Mouse (Mus musculus): Measurements from ENCODE around the gene Sema4b. TPM values are rescaled to one million over a fixed set of nuclear protein-coding genes. Genes with fewer than 3 reads are reported as not detected.
A peak's percentile ranks its signal among the peaks of the same experiment; 100 is the strongest.

Sema4b gene
- polyA plus RNA-seq, 1 experiment from 2014 or later: 19.7 TPM

DNA sequence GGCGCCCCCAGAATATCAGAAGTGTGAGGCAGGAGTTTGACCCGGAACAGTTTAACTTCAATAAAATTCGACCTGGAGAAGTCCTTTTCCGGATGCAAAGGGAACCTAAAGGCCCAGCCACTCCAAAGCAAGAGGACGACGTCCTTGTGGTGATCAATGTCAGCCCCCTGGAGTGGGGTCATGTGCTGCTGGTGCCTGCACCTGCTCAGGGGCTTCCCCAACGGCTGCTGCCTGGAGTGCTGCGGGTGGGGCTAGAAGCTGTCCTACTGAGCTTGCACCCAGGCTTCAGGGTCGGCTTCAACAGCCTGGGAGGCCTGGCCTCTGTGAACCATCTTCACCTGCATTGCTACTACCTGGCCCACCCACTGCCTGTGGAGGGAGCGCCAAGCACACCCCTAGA, 51.9 kb downstream of the Sema4b start:
- Histone ChIP-seq H3K27ac (no peak overlapping the region), H3K4me2 (replicated peaks) (no peak overlapping the region), H3K36me3 (replicated peaks; ENCODE audit: control insufficient read depth, insufficient read depth) (peaks cover 35% of the 10 kb centered on the region), H3K9me3 (ENCODE audit: control insufficient read depth, low read length) (no peaks in the 10 kb centered on the region), H3K4me3 (replicated peaks; ENCODE audit: low read length) (no peak overlapping the region), H3K9ac (no peak overlapping the region), H3K27me3 (ENCODE audit: control insufficient read depth, insufficient read depth, low read length) (no peaks in the 10 kb centered on the region), H3K4me1 (replicated peaks; ENCODE audit: control insufficient read depth, insufficient read depth, low read length) (peaks cover 15% of the 10 kb centered on the region; the same call in 1 of the 2 replicates)
- ATAC-seq (ENCODE audit: low FRiP score) (no peak), DNase-seq (ENCODE audit: low spot score) (no peak)
- 92% methylated on average over 9 of the region's 10 CpGs for WGBS

GRCm38 (mm10) chr7:80241661-80242060, 55.0 kb downstream of the Sema4b start:
- Histone ChIP-seq H3K9ac (no peak overlapping the region), H3K4me3 (replicated peaks; ENCODE audit: low read length) (no peak overlapping the region), H3K4me2 (replicated peaks) (no peak overlapping the region), H3K27me3 (ENCODE audit: control insufficient read depth, insufficient read depth, low read length) (no peaks in the 10 kb centered on the region), H3K9me3 (ENCODE audit: control insufficient read depth, low read length) (no peaks in the 10 kb centered on the region), H3K36me3 (replicated peaks; ENCODE audit: control insufficient read depth, insufficient read depth) (peaks cover 35% of the 10 kb centered on the region), H3K4me1 (replicated peaks; ENCODE audit: control insufficient read depth, insufficient read depth, low read length) (no peaks in the 10 kb centered on the region), H3K27ac (no peak overlapping the region)
- 97% methylated on average over 4 of the region's 4 CpGs for WGBS
- no peak for ATAC-seq (ENCODE audit: low FRiP score)
- no peak for DNase-seq (ENCODE audit: low spot score)

GRCm38 (mm10) chr7:80244851-80245250, 58.2 kb downstream of the Sema4b start:
- WGBS: 90% methylated on average over 4 of the region's 4 CpGs

GRCm38 (mm10) chr7:80246148-80246721, 59.6 kb downstream of the Sema4b start, which contains the start of gene Ttll13:
Gene Ttll13, plus strand, starts transcription at chr7:80246376.
- WGBS: under 1% methylated on average over 48 of the region's 48 CpGs
- peak within 1 kb of the TSS; percentile 84 for H3K27ac ChIP-seq
- peak; percentile 98 for ATAC-seq (ENCODE audit: low FRiP score)
- H3K36me3 ChIP-seq (replicated peaks; ENCODE audit: control insufficient read depth, insufficient read depth): 0 out of 2 replicates have a peak, but pooled peaks cover 5% of the 10 kb centered on the region
- H3K27me3 ChIP-seq (ENCODE audit: control insufficient read depth, insufficient read depth, low read length): no peaks in the 10 kb centered on the region; the same call in 1 of the 2 replicates
- H3K9ac ChIP-seq: peak within 1 kb of the TSS; percentile 68
- H3K4me1 ChIP-seq (replicated peaks; ENCODE audit: control insufficient read depth, insufficient read depth, low read length): no peaks in the 10 kb centered on the region
- peak within 1 kb of the TSS; percentile 55 for H3K4me3 ChIP-seq (replicated peaks; ENCODE audit: low read length)
- peak within 1 kb of the TSS; percentile 53 for H3K4me2 ChIP-seq (replicated peaks)
- peak; percentile 97 for DNase-seq (ENCODE audit: low spot score)
- no peaks in the 10 kb centered on the region for H3K9me3 ChIP-seq (ENCODE audit: control insufficient read depth, low read length)

More at GRCm38 (mm10) chr7:80244851-80245250, 58.2 kb downstream of the Sema4b start:
- H3K9me3 ChIP-seq (ENCODE audit: control insufficient read depth, low read length): no peaks in the 10 kb centered on the region
- H3K4me1 ChIP-seq (replicated peaks; ENCODE audit: control insufficient read depth, insufficient read depth, low read length): no peaks in the 10 kb centered on the region
- no peak overlapping the region for H3K9ac ChIP-seq
- H3K36me3 ChIP-seq (replicated peaks; ENCODE audit: control insufficient read depth, insufficient read depth): peaks cover 17% of the 10 kb centered on the region
- no peak for DNase-seq (ENCODE audit: low spot score)
- ATAC-seq (ENCODE audit: low FRiP score): no peak
- no peak overlapping the region for H3K27ac ChIP-seq
- no peaks in the 10 kb centered on the region for H3K27me3 ChIP-seq (ENCODE audit: control insufficient read depth, insufficient read depth, low read length)
- H3K4me3 ChIP-seq (replicated peaks; ENCODE audit: low read length): no peak overlapping the region
- no peak overlapping the region for H3K4me2 ChIP-seq (replicated peaks)

DNA sequence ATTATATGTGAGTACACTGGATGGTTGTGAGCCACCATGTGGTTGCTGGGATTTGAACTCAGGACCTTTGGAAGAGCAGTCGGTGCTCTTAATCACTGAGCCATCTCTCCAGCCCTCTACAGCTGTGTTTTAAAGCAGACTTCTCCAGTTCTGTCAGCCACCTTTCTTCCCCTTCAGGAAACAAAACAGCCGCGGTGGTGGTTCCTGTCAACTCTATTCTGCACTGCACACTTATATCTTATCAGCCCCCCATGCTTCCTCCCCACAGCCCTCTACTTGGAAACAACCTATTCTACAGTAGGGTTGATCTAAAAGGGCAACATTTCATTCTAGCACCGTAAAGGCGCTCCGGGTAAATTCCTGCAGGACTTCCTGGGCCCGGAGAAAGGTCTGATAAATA, 60.2 kb downstream of the Sema4b start:
- Histone ChIP-seq H3K9me3 (ENCODE audit: control insufficient read depth, low read length) (no peaks in the 10 kb centered on the region), H3K27ac (0 out of 2 replicates have a peak overlapping the region, but pooled peaks have one; percentile 84), H3K9ac (peak overlapping the region; percentile 68; the same call in 1 of the 2 replicates), H3K4me1 (replicated peaks; ENCODE audit: control insufficient read depth, insufficient read depth, low read length) (no peaks in the 10 kb centered on the region), H3K36me3 (replicated peaks; ENCODE audit: control insufficient read depth, insufficient read depth) (0 out of 2 replicates have a peak, but pooled peaks cover 3% of the 10 kb centered on the region), H3K4me3 (replicated peaks; ENCODE audit: low read length) (peak overlapping the region; percentile 55), H3K4me2 (replicated peaks) (peak overlapping the region; percentile 53), H3K27me3 (ENCODE audit: control insufficient read depth, insufficient read depth, low read length) (no peaks in the 10 kb centered on the region; the same call in 1 of the 2 replicates)
- ATAC-seq (ENCODE audit: low FRiP score): no peak
- WGBS: 72% methylated on average over 7 of the region's 7 CpGs
- DNase-seq (ENCODE audit: low spot score): no peak

- Histone ChIP-seq H3K4me2 (replicated peaks) (no peak overlapping the region), H3K4me1 (replicated peaks; ENCODE audit: control insufficient read depth, insufficient read depth, low read length) (no peaks in the 10 kb centered on the region), H3K36me3 (replicated peaks; ENCODE audit: control insufficient read depth, insufficient read depth) (no peaks in the 10 kb centered on the region), H3K27me3 (ENCODE audit: control insufficient read depth, insufficient read depth, low read length) (peaks cover 5% of the 10 kb centered on the region), H3K4me3 (replicated peaks; ENCODE audit: low read length) (no peak overlapping the region), H3K27ac (no peak overlapping the region), H3K9ac (no peak overlapping the region), H3K9me3 (ENCODE audit: control insufficient read depth, low read length) (no peaks in the 10 kb centered on the region)
- WGBS: 80% methylated on average over 7 of the region's 7 CpGs
- DNase-seq (ENCODE audit: low spot score): no peak
- ATAC-seq (ENCODE audit: low FRiP score): no peak
Measured at GRCm38 (mm10) chr7:80252437-80252836, 65.8 kb downstream of the Sema4b start.

DNA sequence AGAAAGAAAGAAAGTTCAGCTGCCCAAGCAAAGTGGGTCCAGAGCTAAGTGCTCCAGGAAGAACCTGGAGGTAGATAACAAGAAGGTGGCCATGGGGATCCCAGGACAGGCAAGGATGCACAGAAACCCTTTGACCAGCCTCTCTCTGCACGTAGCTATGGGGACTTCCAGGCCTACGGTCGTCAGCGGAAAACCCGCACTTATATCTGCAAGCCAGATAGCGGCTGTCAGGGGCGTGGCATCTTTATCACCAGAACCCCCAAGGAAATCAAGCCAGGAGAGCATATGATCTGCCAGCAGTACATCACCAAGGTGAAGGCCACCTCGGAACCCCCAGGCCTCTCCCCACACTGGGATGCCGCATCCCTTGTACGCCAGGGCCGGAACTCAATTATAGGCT, 66.2 kb downstream of the Sema4b start:
- 87% methylated on average over 11 of the region's 11 CpGs for WGBS
- Histone ChIP-seq H3K9me3 (ENCODE audit: control insufficient read depth, low read length) (no peaks in the 10 kb centered on the region), H3K27ac (no peak overlapping the region), H3K4me2 (replicated peaks) (no peak overlapping the region), H3K27me3 (ENCODE audit: control insufficient read depth, insufficient read depth, low read length) (peaks cover 6% of the 10 kb centered on the region), H3K36me3 (replicated peaks; ENCODE audit: control insufficient read depth, insufficient read depth) (no peaks in the 10 kb centered on the region), H3K4me1 (replicated peaks; ENCODE audit: control insufficient read depth, insufficient read depth, low read length) (no peaks in the 10 kb centered on the region), H3K9ac (no peak overlapping the region), H3K4me3 (replicated peaks; ENCODE audit: low read length) (no peak overlapping the region)
- no peak for DNase-seq (ENCODE audit: low spot score)
- no peak for ATAC-seq (ENCODE audit: low FRiP score)

DNA sequence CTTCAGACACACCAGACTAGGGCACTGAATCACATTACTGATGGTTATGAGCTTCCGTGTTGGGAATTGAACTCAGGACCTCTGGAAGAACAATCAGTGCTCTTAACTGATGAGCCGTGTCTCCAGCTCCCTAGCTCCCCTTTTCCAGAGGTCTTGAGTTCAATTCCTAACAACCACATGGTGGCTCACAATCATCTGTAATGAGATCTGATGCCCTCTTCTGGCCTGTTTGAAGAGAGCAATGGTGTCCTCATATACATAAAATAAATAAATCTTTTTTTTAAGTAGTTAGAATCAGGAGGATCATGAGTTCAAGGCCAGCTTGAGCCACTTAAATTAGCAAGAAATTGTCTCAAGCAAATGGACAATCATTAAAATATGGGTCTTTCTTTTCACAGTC, 69.3 kb downstream of the Sema4b start:
- 79% methylated on average over 2 of the region's 2 CpGs for WGBS
- no peak for ATAC-seq (ENCODE audit: low FRiP score)

GRCm38 (mm10) chr7:80257706-80258105, 71.1 kb downstream of the Sema4b start:
- Histone ChIP-seq H3K4me2 (replicated peaks) (no peak overlapping the region), H3K27me3 (ENCODE audit: control insufficient read depth, insufficient read depth, low read length) (peaks cover 28% of the 10 kb centered on the region), H3K36me3 (replicated peaks; ENCODE audit: control insufficient read depth, insufficient read depth) (no peaks in the 10 kb centered on the region), H3K4me1 (replicated peaks; ENCODE audit: control insufficient read depth, insufficient read depth, low read length) (peaks cover 15% of the 10 kb centered on the region), H3K4me3 (replicated peaks; ENCODE audit: low read length) (no peak overlapping the region), H3K27ac (no peak overlapping the region), H3K9me3 (ENCODE audit: control insufficient read depth, low read length) (no peaks in the 10 kb centered on the region), H3K9ac (no peak overlapping the region)
- DNase-seq (ENCODE audit: low spot score): no peak
- no peak for ATAC-seq (ENCODE audit: low FRiP score)
- 71% methylated on average over 2 of the region's 2 CpGs for WGBS

More for the DNA sequence above, 69.3 kb downstream of the Sema4b start:
- Histone ChIP-seq H3K9me3 (ENCODE audit: control insufficient read depth, low read length) (no peaks in the 10 kb centered on the region), H3K4me3 (replicated peaks; ENCODE audit: low read length) (no peak overlapping the region), H3K27me3 (ENCODE audit: control insufficient read depth, insufficient read depth, low read length) (peaks cover 28% of the 10 kb centered on the region), H3K4me2 (replicated peaks) (no peak overlapping the region), H3K27ac (no peak overlapping the region), H3K9ac (no peak overlapping the region), H3K4me1 (replicated peaks; ENCODE audit: control insufficient read depth, insufficient read depth, low read length) (peaks cover 5% of the 10 kb centered on the region; the same call in 1 of the 2 replicates), H3K36me3 (replicated peaks; ENCODE audit: control insufficient read depth, insufficient read depth) (no peaks in the 10 kb centered on the region)
- no peak for DNase-seq (ENCODE audit: low spot score)
